ENCODE assay signal across 9 mouse cellular contexts in the genomic region with DNA sequence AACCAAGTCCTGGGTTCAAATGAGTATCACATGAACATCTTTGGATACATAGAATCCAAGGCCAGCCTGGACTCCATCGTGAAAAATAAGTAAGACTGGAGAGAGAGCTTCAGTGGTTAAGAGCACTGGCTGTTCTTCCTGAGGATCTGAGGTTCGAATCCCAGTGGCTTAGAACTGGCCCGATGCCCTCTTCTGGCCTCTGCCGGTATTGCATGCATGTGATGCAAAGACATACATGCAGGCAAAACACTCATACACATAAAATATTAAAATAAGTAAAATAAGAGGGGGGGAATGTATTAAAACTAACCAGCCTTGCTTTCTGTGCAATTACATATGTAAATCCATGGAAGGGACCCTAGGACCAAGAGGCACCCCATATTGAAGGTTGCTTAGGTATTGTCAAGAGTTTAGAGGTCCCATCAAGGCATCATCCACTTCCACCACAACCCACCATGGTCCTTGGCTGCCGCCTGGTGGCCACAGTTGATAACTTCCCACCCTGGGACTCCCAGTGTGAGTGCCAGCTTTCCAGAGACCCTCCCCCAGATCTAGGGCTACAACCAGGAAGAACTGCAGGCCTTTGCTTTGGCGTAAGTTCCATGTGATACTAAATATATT. TPM values are rescaled to one million over a fixed set of nuclear protein-coding genes. Genes with fewer than 3 reads are reported as not detected.
A peak's percentile ranks its signal among the peaks of the same experiment; 100 is the strongest.
DNase-seq lines count a peak whose midpoint lies in the region; ATAC-seq lines count a peak whose summit lies in the region.
"Had no signal": no experiment of that assay in that cellular context is flagged by ENCODE, and none has a peak within 500 bp of the region (broad histone marks: within the 10 kb centered on the region; RNA-seq: fewer than 3 reads in every experiment).

No protein-coding gene starts in this region.

- no peak overlapping the region for H3K4me3 ChIP-seq in embryonic facial prominence, embryonic 14.5 days (ENCODE audit: low read depth, low read length)
- no peak overlapping the region for H3K4me3 ChIP-seq in hindbrain, embryonic 10.5 days

- no peaks in the 10 kb centered on the region for H3K4me1 ChIP-seq in embryonic facial prominence, embryonic 14.5 days (ENCODE audit: control insufficient read depth, insufficient read depth, low read length)
- H3K4me1 ChIP-seq in hindbrain, embryonic 10.5 days (replicated peaks) = peaks cover 48% of the 10 kb centered on the region

- H3K9me3 ChIP-seq in embryonic facial prominence, embryonic 14.5 days (ENCODE audit: control insufficient read depth, low read length) = no peaks in the 10 kb centered on the region
- H3K9me3 ChIP-seq in hindbrain, embryonic 10.5 days = no peaks in the 10 kb centered on the region

- H3K27ac ChIP-seq in embryonic facial prominence, embryonic 14.5 days (replicated peaks; ENCODE audit: low read depth, low read length) = no peak overlapping the region
- no peak overlapping the region for H3K27ac ChIP-seq in hindbrain, embryonic 10.5 days

- H3K9ac ChIP-seq in embryonic facial prominence, embryonic 14.5 days (ENCODE audit: low read depth, low read length) = no peak overlapping the region

- peaks cover 31% of the 10 kb centered on the region for H3K36me3 ChIP-seq in embryonic facial prominence, embryonic 14.5 days (ENCODE audit: control insufficient read depth, insufficient read depth, low read length)
- H3K36me3 ChIP-seq in hindbrain, embryonic 10.5 days = peaks cover 70% of the 10 kb centered on the region

- no peak overlapping the region for H3K4me2 ChIP-seq in embryonic facial prominence, embryonic 14.5 days (ENCODE audit: low read depth, low read length)

- peak; percentile 42; the same call in 1 of the 2 replicates for ATAC-seq in embryonic facial prominence, embryonic 14.5 days (ENCODE audit: low read depth)

- peak; percentile 89 for DNase-seq in CD4-positive, CD25-positive, alpha-beta regulatory T cell, adult 2 months (ENCODE audit: low read depth, low spot score)
- DNase-seq in WW6 (ENCODE audit: low read depth, low spot score) = peak; percentile 67
- DNase-seq in embryonic facial prominence, embryonic 14.5 days (ENCODE audit: low spot score) = peak; percentile 76
- DNase-seq in hindbrain, embryonic 10.5 days (ENCODE audit: low spot score) = peak; percentile 87
- DNase-seq in layer of hippocampus, adult 8-10 months (ENCODE audit: low spot score in 2 of 2) = peak; percentile 70 to 73
- peak; percentile 79 to 87 for DNase-seq in lung, postnatal 4 days
- DNase-seq in right cerebral cortex, postnatal 14 days = peak; percentile 84
- DNase-seq in yolk sac, embryonic 10.5 days (ENCODE audit: low spot score) = peak; percentile 51

- no peaks in the 10 kb centered on the region for H3K27me3 ChIP-seq in embryonic facial prominence, embryonic 14.5 days (replicated peaks; ENCODE audit: control insufficient read depth, insufficient read depth, low read length)
- H3K27me3 ChIP-seq in hindbrain, embryonic 10.5 days (ENCODE audit: insufficient read depth, poor library complexity, severe bottlenecking) = no peaks in the 10 kb centered on the region

- 22% methylated on average over 6 of the region's 6 CpGs for WGBS in embryonic facial prominence, embryonic 14.5 days
- 23% methylated on average over 6 of the region's 6 CpGs for WGBS in hindbrain, embryonic 10.5 days

RNA-seq across cellular contexts. Expression of a gene that starts 12.1 kb away (rescaled TPM):
- 24.6 and 27.9 TPM in 2 replicates for polyA plus RNA-seq in embryonic facial prominence, embryonic 14.5 days (2014; fragmentation: Nextera tagmentation; extraction: Ambion mirVana)
- polyA plus RNA-seq in hindbrain, embryonic 10.5 days (2016; fragmentation: Nextera tagmentation; extraction: Ambion mirVana) = 40.9 and 51.2 TPM in 2 replicates
- total RNA-seq in layer of hippocampus, adult 8-10 months (2022) = 10 to 100 TPM; 18.1 to 25.0 (median 22.8) TPM

RNA-seq across cellular contexts. Expression of a gene that starts 29.6 kb away (rescaled TPM):
- 47.5 and 50.5 TPM in 2 replicates for polyA plus RNA-seq in embryonic facial prominence, embryonic 14.5 days (2014; fragmentation: Nextera tagmentation; extraction: Ambion mirVana)
- 32.1 and 52.5 TPM in 2 replicates for polyA plus RNA-seq in hindbrain, embryonic 10.5 days (2016; fragmentation: Nextera tagmentation; extraction: Ambion mirVana)
- 100 to 1,000 TPM; 160 to 168 (median 167) TPM for total RNA-seq in layer of hippocampus, adult 8-10 months (2022)

RNA-seq across cellular contexts. Expression of a gene that starts 54.4 kb away (rescaled TPM):
- polyA plus RNA-seq in embryonic facial prominence, embryonic 14.5 days (2014; fragmentation: Nextera tagmentation; extraction: Ambion mirVana) = not detected in 2 replicates
- polyA plus RNA-seq in hindbrain, embryonic 10.5 days (2016; fragmentation: Nextera tagmentation; extraction: Ambion mirVana) = not detected in 2 replicates
- under 1 TPM in 2 of 4 experiments, not detected in 2; 0.67 to 0.80 TPM for total RNA-seq in layer of hippocampus, adult 8-10 months (2022)
- polyA plus RNA-seq: gonadal fat pad, adult 2 months had no signal
